Mouse (Mus musculus): ENCODE data around the gene Wdr35.
"Not testable (repeated sequence)": the region's sequence is repeated elsewhere in the genome, so short reads cannot be mapped to it uniquely, and the experiment has no call there.

Wdr35 gene

DNA sequence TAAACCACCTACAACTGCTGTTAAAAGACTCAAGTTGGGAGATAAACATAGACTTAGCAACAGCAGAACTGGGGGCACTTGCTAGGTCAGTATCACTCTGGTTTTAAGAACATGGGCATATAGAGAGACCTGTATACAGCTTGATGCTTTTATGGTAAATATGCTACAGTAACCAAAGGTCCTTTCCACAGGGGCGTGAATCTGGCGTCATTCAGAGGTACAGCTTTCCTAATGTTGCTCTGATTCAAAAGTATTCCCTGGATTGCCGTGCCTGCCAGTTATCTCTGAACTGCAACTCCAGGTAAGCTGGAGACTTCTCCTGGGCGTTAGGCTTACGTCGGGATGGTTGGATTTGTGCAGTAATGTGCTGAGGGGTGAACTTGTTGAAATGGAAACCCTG is 34.1 kb downstream of the Wdr35 start:
- DNase-seq (ENCODE audit: low spot score): no peak

DNA sequence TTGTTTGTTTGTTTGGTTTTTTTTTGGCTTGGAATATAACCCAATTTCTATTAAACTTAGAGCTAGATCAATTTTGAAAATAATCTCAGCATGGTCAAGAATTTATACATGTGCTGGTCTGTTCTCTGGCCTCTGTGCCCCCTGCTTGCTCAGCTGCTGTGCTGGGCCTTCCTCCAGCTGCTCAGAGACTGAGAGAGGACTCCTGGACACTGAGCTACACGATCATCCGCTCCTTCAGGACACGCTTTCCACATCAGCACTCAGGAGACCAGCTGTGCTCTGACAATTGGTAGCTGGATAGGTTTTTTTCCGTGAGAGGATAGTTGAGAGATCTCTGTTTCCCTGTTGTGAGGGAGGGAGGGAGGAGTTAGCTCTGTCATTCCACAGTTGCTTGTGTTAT is 36.6 kb downstream of the Wdr35 start:
- no peak for DNase-seq (ENCODE audit: low spot score)

GRCm38 (mm10) chr12:9016376-9016775 is 42.7 kb downstream of the Wdr35 start:
- no peak for DNase-seq (ENCODE audit: low spot score)

DNA sequence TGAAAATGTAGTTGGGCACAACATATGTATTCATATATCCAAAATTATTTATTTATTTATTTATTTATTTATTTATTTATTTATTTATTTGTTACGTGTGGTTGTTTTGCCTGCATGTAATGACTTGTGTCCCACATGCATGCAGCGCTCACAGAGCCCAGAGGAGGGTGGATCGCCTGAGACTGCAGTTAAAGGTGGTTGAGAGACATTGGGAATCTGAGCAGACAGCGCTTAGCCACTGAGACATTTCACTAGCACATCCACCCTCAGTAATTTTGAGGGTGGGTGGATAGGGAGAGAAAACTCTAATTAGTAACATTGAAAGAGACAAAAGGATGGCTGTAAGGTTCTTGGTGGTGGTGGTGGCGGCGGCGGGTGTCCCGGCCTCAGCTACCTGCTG is 46.7 kb downstream of the Wdr35 start:
- DNase-seq (ENCODE audit: low spot score): no peak

- no peak for DNase-seq (ENCODE audit: low spot score)
These were observed 47.3 kb downstream of the Wdr35 start for GRCm38 (mm10) chr12:9020986-9021385.

GRCm38 (mm10) chr12:9023031-9023430 is 49.3 kb downstream of the Wdr35 start:
- no peak for DNase-seq (ENCODE audit: low spot score)

- DNase-seq (ENCODE audit: low spot score): no peak
These were observed 50.4 kb downstream of the Wdr35 start for GRCm38 (mm10) chr12:9024071-9024470.

DNA sequence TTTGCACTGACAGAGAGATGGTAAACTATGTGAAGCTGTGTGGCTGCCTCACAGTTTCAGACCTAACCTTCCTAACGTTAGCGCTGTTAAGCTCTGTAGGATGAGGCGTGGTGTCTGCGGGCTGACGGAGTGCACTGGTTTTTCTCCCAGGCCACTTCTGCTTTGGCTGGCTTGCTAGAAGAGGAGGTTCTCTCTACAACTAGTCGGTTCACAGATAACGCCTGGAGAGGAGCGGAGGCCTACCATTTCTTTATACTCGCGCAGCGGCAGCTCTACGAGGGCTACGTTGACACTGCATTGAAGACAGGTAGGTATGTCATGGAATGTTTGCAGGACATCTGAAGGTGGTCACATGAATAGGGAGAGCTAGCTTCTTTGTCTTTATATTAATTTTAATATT is 51.0 kb downstream of the Wdr35 start:
- DNase-seq (ENCODE audit: low spot score): no peak

DNA sequence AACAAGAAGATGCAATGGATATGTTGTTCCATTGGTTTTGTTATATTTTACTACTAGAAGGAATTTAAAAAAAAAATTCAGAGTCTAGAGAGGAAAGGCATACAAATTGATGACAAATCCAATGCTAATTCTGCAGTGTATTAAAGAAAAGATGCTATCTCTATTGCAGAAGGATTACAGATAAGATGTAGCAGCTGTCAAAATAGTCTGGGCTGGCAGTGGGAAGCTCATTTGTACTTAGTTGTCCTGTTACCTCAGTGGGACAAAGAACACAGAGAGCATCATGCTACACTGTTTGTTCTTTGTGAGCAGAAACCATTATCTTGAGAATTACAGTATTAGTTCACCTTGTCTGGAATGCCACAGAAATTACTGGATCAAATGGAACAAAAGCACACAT is 53.2 kb downstream of the Wdr35 start:
- no peak for DNase-seq (ENCODE audit: low spot score)

DNA sequence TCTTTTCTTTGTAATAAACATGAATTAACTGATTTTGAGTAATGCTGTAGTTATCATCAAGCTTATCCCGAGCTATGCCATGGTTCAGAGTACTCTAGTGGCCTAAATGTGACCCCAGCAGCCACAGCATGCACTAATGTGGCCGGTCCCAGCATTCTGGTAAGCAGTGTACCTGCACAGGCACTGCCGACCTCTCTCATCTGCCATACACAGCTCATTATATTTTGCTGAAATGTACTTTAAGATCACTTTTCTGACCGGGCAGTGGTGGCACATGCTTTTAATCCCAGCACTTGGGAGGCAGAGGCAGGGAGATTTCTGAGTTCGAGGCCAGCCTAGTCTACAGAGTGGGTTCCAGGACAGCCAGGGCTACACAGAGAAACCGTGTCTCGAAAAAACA is 55.1 kb downstream of the Wdr35 start:
- not testable (repeated sequence) for DNase-seq (ENCODE audit: low spot score)

DNA sequence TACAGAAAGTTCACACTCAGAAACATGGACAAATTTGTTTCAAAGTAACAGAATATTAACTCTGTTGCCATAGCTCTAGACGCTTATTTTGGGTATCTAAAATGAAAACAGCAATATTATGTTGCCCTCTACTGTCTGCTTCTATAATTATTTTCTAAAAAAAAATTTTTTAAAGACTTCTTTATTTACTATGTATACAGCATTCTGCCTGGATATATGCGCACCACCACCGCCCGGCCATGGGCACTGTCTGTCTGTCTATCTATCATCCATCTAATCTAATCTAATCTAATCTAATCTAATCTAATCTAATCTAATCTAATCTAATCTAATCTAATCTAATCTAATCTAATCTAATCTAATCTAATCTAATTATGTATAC is 55.8 kb downstream of the Wdr35 start:
- no peak for DNase-seq (ENCODE audit: low spot score)

DNA sequence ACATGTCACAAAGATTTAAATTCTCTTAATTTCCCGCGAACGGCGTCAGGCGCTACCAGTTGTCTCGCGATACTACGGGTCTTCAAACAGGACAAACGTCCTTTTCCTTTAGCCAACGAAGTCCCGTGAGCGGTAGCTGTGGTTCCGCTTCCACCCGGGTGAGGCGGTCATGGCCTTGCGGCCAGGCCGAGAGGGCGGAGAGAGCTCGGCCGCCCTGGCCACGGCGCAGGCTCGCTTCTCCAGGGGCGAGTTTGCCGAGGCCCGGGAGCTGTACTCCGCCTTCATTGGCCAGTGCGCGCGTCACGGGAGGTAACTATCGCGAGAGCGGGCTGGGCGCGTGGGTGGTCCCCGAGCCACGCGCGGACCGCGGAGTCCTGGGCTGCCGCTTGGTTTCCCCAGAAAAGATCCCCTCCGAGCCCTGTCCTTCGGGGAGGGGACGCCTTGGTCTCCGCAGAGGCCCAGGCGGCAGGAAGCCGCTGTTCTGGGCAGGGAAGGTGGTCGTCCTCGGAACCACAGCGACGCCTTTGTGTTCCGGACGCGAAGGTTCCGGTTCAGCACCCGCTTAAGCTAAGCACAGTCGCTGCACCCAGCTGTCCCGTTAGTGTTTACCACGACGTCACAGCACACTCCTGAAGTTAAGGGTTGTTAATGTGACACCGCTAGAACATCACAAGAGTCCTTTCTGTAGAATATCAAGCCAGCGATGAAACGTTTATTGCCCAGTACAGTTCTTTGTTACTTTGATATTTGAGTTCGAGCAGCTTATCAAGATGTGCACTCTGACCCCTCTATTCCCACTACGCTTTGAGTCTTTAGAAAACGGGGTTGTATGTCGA is 56.4 kb downstream of the Wdr35 start, which contains the start of gene Ttc32:
Gene Ttc32, plus strand, starts transcription at position 110 of the 836 bp plus-strand sequence.
- peak; percentile 95 for DNase-seq (ENCODE audit: low spot score)

GRCm38 (mm10) chr12:9031166-9031565 is 57.5 kb downstream of the Wdr35 start:
- no peak for DNase-seq (ENCODE audit: low spot score)

- no peak for DNase-seq (ENCODE audit: low spot score)
These were observed 59.4 kb downstream of the Wdr35 start for GRCm38 (mm10) chr12:9033140-9033539.

GRCm38 (mm10) chr12:9036409-9036808 is 62.7 kb downstream of the Wdr35 start:
- no peak for DNase-seq (ENCODE audit: low spot score)

- DNase-seq (ENCODE audit: low spot score): no peak
These were observed 66.5 kb downstream of the Wdr35 start for GRCm38 (mm10) chr12:9040177-9040576.

DNA sequence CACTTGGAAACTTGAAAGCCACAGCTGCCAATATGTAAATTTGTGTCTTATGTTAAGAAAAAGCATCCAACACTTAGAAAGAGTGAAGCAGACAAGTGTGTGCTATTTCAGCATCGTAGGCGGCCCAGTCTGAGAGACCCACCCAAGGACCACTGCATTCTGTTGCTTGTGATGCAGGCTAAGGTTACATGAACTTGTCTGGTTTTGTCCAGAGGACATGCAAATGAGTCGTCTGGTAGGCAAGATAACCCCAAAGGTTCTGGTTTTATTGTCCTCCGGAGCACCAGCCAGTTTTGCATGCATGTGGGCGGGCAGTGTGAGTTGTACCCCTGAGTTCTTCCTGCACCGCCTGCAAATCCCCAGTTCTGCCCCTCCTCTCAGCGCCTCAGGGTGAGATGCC is 67.0 kb downstream of the Wdr35 start:
- no peak for DNase-seq (ENCODE audit: low spot score)

GRCm38 (mm10) chr12:9042316-9042715 is 68.6 kb downstream of the Wdr35 start:
- DNase-seq (ENCODE audit: low spot score): no peak

DNA sequence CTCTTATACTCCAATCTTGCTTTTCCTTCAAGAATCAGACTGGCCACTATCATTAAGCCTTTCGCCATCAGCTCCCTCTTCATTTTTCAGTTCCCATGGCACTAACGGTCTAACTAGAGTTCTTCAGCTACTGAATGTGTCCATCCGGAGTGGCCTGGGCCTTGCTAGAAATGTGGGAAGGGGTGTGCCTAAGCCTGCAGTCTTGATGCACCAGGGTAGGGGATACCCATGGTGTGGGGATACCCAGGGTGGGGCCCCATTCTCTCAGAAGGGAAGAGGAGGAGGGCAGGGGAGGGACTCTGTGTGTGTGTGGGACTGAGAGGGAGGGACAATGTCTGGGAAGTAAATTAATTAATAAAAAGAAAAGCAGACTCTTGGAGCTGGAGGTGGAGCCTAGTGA is 69.1 kb downstream of the Wdr35 start:
- DNase-seq (ENCODE audit: low spot score): no peak

DNA sequence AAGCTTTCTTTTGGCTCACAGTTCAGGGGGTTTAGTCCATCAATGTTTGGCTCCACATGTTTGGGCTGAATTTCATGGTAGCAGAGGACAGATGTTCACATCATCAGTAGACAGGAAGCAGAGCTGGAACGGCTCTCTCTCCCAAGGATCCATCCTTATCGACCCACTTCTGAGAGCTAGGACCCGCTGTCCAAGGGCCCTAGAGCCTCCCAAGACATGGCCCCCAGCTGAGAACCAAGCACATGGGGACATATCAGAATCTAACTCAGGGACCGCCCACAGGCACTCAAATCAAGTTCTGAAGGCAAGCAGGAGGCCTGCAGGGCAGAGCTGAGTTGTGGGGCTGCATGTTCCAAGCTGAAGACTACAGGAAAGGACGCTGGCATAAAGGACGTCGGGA is 71.0 kb downstream of the Wdr35 start:
- DNase-seq (ENCODE audit: low spot score): no peak

- no peak for DNase-seq (ENCODE audit: low spot score)
These were observed 73.0 kb downstream of the Wdr35 start for GRCm38 (mm10) chr12:9046674-9047073.

- no peak for DNase-seq (ENCODE audit: low spot score)
These were observed 74.4 kb downstream of the Wdr35 start for GRCm38 (mm10) chr12:9048090-9048489.

DNA sequence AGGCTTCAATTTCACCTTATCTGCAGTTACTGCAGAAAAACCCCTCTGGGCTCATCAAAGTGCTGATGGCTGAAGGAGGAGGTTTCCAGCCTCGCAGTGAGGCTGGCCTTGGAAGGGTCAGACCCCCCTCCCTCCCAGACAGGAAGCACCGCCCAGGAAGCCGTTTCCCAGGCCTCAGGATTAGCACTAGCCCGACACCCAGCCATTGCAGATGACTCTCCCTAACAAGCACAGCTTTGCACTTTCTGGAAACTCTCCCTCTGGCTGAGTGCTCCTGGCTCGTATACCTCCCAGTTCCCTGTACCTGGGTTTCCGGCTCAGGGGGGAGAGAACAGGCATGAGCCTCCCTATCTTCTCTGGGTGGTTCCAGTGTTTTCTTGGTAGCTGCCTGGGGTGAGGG is 77.1 kb downstream of the Wdr35 start:
- no peak for DNase-seq (ENCODE audit: low spot score)
